Mouse (Mus musculus) heart, postnatal 14 days (tissue): ENCODE results near the gene Lhx1. TPM values are rescaled to one million over a fixed set of nuclear protein-coding genes. Genes with fewer than 3 reads are reported as not detected.

Experiments used
- DNase-seq, 2 experiments: peaks; one replicate each; pipeline ENCODE4 v3.0.0; 2021 to 2022
- intact Hi-C: fragments of 180-260 bp; cut with DNase I; formaldehyde crosslinking; loops from one replicate; pipeline ENCODE4 v1.15.1; 2025
- total RNA-seq, 2 experiments: library from RNA; stranded (reverse); gene quantifications; 2 replicates each; pipeline ENCODE4 v1.2.3; 2021

Gene Lhx1
- total RNA-seq, 2 experiments from 2014 or later: not detected

- intact Hi-C loops: no loop called here
- no peak for DNase-seq
Observed at GRCm38 (mm10) chr11:84526976-84527860, 1.9 kb upstream of the Lhx1 start.

GRCm38 (mm10) chr11:84526451-84526850, 1.1 kb upstream of the Lhx1 start:
- intact Hi-C loops: no loop called here
- DNase-seq: no peak

DNA sequence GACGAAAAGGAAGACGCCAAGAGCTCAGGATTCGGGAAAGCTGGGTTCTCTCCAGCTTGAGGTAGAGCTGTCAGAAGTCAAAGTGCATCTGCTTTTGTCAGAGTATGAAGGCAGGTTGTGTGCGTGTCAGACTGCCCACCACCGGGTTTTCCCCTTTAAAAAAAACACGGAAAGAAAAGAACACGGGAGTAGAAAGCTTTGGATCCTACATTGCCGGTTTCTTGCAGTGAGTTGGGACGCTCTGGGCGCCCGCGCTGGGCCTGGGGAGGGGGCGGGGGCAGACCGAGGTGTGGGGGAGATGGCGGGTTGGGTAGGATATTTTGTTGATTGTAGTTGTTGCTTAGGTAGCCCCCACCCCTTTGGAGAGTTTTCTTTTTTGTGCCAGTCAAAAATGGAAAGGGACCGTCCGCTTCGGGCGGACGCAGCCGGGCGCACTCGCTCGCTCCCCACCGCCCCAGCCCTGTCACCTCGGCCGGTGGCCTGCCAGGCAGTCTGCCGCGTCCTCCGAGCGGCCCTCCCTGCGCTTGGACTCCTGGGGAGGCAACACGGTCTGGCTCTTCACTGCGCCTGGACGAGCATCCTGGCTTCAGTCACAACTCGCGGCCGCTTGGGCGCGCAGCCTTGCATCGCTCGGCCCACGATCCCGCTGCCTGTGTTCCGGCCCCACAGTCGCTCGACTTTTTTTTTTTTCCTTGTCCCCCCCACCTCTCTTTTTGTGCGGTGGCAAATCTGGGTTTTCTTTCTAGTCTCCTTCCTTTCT, 644 bp downstream of the Lhx1 start:
- intact Hi-C loops: no loop called here
- no peak for DNase-seq

- DNase-seq: no peak
- intact Hi-C loops: no loop called here
Observed at GRCm38 (mm10) chr11:84523841-84524510, 1.4 kb downstream of the Lhx1 start.

DNA sequence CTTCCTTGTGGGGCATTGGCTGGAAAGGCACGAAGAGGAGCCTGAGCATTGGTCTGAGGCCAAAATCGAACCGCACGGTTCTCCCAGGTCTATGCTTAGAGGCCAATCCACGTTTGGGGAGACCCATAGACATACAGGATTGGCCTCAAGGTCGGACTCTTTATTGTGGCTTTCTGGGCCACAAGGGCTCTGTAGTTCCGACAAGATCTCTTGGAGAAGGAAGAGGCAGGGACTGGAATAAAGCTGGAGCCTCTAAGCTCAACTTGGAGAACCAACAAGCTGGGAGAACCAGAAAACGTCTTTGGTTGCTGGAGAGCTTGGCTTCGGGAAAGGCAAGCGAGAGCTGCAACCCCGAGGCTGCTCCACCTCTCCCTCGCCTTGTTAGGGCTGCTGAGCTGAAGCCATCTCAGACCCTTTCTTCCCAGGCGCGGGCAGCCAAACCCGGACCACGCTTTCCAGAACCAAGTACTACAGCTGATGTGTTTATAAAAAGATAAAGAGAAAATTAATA, 2.0 kb downstream of the Lhx1 start:
- no peak for DNase-seq
- intact Hi-C loops: no loop called here

DNA sequence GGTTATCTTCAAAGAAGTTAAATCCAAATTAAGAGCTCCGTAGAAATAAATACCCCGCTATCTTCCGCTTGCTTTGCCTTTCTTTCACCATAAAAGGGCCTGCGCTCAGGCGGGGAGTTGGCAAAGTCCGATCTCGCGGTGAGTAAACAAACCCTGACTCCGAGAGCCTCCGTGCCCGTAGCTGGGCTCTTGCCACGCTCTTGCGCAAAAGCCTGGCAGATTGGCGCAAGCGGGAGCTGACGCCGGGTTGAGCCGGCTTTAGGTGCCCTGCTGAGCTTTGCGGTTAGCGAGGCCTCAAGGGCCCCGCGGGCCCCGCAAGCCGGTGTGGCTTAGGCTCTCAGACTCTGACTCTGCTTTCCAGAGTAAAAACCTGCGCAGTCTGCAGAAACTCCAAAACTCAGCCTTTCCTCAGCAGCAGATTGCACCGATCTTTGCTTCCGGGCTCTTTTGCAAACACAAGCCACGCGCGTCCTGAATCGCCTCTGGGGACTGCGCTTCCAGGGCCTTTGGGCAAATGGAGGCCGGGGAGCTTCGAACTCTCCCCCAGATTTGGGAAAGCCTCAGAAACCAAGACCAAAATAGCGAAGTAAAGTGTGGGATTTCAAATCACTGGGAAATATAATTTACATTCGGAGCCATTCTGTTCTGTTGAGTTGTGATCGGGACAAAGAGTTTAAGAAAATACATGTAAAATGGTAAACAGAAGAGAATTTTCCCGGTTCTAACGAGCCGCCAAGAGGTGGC, 2.6 kb downstream of the Lhx1 start:
- peak; percentile 78 to 79 for DNase-seq
- intact Hi-C loops: no loop called here

DNA sequence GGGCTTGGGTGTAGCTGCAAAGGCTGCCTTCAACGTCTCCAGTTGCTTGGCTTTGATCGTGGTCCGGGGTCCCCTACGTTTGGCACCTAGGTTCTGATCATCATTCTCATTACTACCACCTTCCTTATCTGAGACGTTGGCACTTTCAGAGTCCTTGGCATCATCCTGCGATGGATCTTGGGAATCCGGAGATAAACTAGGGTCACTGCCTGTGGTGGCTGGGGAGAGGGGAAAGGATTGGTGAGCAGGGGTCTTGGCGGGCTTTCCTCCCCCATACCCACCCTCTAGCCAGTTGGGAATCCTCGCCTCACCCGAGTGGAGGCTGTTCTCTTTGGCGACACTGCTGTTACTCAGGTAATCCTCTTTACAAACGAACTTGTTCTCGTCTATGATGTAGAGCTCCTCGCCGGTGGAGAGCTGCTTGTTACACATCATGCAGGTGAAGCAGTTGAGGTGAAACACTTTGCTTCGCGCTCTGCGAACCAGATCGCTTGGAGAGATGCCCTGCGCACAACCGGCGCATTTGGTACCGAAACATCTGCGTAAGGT, 3.5 kb downstream of the Lhx1 start:
- DNase-seq: no peak
- intact Hi-C loops: no loop called here

DNA sequence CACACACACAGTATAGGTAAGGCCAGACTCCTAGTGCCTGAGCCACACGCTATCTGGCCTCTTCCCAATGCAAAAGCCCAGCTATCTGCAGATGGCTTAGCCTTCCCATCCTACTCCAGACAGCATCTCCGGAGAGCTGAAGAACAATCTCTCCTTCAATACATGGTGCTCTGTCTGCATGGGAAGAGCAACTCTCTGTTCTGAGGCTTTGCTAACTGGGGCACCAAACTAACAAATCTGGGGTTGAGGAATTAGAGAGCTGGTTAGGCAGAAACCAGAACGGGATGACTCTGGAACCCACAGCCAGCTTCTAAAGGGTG, 4.3 kb downstream of the Lhx1 start:
- intact Hi-C loops: no loop called here
- DNase-seq: no peak

DNA sequence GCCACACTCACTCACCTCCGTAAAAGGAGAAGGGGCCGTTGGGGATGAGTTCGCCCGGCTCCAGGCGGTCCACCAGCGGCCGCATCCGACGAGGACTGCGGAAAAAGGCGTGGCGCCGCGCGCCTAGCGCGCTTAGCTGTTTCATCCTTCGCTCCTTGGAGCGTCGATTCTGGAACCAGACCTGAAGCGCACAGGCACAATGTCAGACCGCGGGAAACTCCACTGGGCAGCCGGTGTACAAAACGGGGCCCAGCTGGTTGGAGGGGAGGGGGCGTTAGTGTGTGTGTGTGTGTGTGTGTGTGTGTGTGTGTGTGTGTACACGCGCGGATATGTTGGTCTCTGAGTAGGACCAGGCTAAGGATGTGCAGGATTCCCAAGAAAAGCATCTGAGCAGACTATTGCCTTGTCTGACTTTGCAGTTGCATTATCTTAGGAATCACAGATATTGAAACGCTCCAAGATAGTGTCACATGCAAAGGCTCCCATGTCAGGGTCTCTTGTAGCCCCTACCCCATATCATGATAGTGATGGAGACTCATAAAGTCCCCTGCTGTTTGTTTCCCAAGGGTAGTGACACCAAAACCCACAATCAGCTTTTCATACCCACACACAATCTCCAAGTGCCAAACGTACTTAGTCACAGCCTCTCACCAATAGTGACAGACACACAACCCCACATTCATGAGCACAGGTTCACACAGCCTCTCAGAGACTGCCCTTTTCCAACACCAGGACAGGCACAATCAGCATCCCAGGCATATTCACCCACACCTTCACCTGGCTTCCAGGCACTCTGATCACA, 4.9 kb downstream of the Lhx1 start:
- intact Hi-C loops: no loop called here
- no peak for DNase-seq

DNA sequence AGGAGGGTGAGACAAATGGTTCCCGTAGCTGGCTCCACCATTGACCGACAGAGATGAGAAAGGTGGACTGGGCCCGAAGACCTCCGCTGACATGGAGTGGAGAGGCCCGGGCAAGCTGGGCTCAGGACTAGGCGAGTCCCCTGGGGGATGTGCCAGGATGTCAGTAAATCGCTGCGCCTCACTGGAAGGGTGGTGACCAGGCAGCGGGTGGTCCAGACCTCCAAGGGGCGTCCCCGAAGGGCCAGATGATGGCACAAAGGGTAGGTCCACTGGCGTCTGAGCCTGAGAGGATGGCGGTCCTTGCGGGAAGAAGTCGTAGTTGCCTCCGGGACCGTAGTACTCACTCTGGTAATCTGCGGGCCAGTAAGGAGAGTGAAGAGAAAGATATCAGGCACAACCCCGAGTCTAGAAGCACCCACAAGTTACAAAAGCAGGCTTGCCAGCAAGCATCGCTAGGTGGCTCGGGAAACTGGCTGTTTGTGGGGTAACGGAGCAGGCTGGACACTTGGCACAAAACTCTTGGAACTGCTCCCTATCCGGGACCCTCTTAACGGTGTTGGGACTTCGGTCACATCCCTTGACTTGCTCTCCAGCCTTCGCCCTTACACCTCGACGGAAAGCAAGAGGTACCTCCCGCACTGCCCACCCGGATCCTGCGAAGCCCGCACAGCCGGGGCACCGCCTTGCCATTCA, 5.6 kb downstream of the Lhx1 start:
- intact Hi-C loops: loop anchor here (10.0 kb wide), 1 partner anchor 275 kb away; no protein-coding TSS in a partner anchor

DNA sequence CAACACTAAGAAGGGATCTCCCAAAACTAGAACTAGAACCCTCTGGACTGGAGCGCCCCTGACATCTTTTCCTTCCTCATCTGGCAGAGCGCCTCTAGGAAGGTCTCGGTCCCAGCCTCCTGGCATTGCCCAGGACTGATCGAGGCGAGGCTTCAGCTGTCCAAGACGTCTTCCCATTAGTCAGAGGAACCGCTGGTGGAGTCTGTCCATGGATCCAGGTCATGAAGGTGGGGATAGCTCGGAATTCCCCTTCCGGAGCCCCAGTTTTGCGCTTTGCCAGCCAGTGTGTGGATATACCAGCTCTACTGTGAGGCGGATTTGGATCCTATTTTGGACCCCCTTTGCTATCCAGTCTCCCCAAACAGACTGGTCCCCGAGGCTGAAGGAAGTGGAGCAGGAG, 6.3 kb downstream of the Lhx1 start:
- no peak for DNase-seq
- intact Hi-C loops: loop anchor here (10.0 kb wide), 1 partner anchor 276 kb away; no protein-coding TSS in a partner anchor

More for the DNA sequence above, 5.6 kb downstream of the Lhx1 start:
- DNase-seq: no peak

- intact Hi-C loops: loop anchor here (10.0 kb wide), 1 partner anchor 277 kb away; no protein-coding TSS in a partner anchor
- DNase-seq: no peak
Observed at GRCm38 (mm10) chr11:84518261-84518660, 7.1 kb downstream of the Lhx1 start.

GRCm38 (mm10) chr11:84517431-84517830, 7.9 kb downstream of the Lhx1 start:
- intact Hi-C loops: loop anchor here (10.0 kb wide), 1 partner anchor 277 kb away; no protein-coding TSS in a partner anchor
- DNase-seq: no peak

DNA sequence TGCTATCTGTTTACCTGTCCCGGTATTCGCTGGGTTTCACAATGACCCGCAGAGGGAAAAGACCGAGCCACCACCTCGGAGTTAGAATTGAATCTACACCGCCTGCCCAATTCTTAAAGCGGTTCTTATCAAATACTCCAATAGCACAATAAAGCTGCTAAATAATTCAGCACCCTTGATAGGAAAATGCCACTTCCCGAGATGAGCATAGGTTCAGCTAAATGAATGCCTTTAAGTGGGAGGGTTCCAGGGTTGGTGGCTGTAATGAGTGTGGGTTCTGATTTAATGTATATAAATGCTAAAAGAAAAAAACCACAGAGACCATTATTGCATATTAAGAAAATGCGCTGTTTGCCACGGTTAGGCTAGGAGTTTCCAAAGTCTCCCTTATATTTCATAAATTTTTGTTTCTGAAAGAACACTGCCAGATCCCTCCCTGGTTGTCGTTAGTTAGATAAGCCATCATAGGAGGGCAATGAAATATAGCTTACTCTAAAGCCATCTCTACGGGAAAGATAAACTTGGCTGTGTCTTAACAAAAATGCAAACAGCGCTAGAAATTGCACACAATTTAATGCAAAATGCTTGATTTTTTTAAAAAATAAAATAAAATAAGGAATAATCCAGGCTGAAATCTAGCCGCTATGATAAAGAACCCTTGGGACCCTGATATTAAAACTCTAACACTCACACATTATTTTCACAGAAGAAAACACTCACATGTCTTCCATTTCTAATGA, 8.7 kb downstream of the Lhx1 start:
- no peak for DNase-seq
- intact Hi-C loops: loop anchor here (10.0 kb wide), 1 partner anchor 278 kb away; no protein-coding TSS in a partner anchor

- intact Hi-C loops: loop anchor here (5.0 to 10.0 kb wide), 3 partner anchors 246 to 309 kb away; no protein-coding TSS in a partner anchor
- DNase-seq: peak; percentile 97 to 98
Observed at GRCm38 (mm10) chr11:84513171-84514116, 11.9 kb downstream of the Lhx1 start, which contains the start of gene Aatf. Aatf (minus strand) TSS chr11:84513522.

- no peak for DNase-seq
- intact Hi-C loops: loop anchor here (5.0 to 10.0 kb wide), 3 partner anchors 245 to 310 kb away; no protein-coding TSS in a partner anchor
Observed at GRCm38 (mm10) chr11:84512031-84512430, 13.3 kb downstream of the Lhx1 start.
